Mouse (Mus musculus): ENCODE measurements around the gene Ezh1.

Ezh1 gene

DNA sequence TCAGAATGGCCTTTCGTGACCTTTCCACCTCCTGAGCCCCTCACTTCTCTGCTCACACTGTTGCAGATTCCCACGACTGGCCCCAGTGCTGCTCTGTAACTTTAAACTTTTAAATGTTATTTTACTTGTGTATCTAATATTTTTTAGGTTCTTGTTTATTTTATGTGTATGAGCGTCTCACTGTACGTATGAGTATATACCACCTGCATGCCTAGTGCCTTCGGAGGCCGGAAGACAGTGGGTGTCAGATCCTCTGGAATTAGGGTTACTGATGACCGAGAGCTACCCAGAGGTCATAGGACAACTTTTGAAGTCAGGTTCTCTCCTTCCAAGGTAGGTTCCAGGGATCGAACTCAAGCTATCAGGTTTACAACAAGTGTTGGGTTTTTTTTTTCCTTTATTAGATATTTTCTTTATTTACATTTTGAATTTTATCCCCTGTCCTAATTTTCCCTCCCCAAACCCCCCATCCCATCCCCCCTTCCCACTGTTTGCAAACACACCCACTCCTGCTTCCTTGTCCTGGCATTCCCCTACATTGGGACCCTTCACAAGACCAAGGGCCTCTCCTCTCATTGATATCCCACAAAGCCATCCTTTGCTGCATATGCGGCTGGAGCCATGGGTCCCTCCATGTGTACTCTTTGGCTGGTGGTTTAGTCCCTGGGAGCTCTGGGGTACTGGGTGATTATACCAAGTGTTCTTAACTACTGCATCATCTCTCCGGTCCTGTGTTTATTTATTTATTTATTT is 83.9 kb downstream of the Ezh1 start:
- no peak for DNase-seq
